Mouse (Mus musculus): ENCODE data around the gene Thrb.
"Not testable (repeated sequence)": the region's sequence is repeated elsewhere in the genome, so short reads cannot be mapped to it uniquely, and the experiment has no call there.

Thrb gene

DNA sequence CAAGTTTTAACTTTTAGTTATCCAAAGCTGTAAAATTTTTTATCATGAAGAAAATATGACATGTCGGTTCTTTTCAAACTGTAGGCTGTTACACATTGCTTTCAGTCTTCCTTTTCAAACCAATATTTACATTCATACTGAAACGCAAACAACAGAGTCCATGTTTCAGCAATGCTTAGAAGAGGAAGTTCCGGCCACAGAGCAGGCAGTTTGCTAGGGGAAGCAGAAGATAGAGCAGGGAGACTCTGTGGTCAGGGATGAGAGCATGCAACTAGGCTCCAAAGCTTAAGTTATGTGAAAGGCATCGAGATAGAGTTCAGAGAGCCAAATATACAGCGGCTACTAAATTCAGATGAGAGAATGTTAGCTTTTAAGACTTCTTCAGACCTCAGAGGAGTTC is 219.4 kb downstream of the Thrb start:
- no peak for DNase-seq (ENCODE audit: low spot score)

GRCm38 (mm10) chr14:17884884-17885283 is 224.8 kb downstream of the Thrb start:
- DNase-seq (ENCODE audit: low spot score) = no peak

DNA sequence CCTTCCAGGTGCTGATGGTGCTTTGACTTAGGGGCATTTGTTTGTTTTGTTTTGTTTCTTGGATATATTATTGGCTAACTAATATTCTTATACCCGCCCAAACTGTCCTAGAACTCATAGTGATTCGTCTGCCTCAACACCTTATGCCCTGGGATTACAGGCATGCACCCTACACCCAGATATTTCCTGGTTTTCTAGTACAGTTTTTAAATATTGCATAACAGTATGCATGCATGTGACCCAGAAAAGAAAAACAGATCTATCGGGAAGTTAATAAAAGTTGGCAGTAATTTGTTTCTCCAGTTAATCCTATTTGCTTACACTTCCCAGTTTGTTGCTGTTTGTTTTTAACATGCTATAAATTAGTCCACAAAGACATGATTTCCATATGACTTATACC is 225.3 kb downstream of the Thrb start:
- DNase-seq (ENCODE audit: low spot score) = no peak

GRCm38 (mm10) chr14:17894791-17895190 is 234.7 kb downstream of the Thrb start:
- DNase-seq (ENCODE audit: low spot score) = no peak

- DNase-seq (ENCODE audit: low spot score) = no peak
Measured at GRCm38 (mm10) chr14:17899733-17900413, 239.8 kb downstream of the Thrb start.

- no peak for DNase-seq (ENCODE audit: low spot score)
Measured at GRCm38 (mm10) chr14:17900414-17900795, 240.3 kb downstream of the Thrb start.

DNA sequence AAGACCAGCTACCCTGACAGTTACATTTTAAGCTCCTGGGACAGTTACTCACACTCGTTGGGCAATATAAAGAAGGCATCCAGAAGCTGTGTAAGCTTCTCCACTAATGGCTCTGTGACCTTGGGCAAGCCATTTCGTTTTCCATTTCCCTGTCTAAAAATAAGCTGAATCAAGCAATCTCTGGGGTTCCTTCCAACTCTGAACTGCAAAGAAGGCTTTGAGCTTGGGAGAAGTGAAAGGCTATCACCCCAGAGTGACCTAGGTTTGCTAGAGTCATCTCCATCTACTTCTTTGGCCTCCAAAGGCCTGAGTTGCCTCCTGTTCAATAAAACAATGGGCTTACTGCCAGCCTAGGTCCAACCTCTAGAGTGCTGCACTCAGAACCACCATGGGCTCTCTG is 242.4 kb downstream of the Thrb start:
- DNase-seq (ENCODE audit: low spot score) = no peak

DNA sequence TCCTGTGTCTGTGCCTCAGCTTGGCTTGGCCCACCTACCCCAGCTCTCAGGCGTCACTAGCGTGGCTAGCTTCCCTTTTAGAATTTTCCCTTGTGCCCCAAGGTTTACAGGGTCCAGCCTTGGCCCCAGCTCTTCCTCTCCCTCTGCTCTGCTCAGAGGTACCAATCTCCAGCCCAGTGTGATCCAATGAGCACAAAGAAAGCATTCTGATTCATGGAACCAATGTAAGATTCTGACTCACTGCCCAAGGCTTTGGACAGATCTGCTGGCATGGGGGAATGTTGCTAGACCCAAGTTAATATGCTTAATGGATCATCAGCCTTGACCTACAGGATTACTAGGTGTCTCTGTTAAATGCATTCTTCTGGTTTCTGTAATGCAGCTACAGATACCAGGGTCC is 243.1 kb downstream of the Thrb start:
- no peak for DNase-seq (ENCODE audit: low spot score)

DNA sequence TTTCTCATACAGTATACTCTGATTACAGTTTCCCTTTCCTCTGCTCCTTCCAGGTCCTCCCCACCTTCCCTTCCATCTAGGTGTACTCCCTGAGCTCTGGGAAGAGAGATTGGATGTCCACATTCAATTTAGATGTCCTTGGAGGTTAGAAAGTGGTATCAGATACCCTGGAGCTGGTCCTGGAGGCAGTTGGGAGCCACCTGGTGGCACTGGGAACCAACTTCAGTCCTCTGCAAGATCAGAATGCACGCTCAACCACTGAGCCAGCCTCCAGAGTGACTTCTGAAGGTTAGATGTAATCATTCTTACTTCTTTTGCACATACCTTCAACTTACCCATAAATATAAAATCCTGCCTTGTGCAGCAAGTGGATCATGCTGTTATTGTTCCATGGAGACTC is 244.5 kb downstream of the Thrb start:
- no peak for DNase-seq (ENCODE audit: low spot score)

GRCm38 (mm10) chr14:17905627-17906026 is 245.6 kb downstream of the Thrb start:
- DNase-seq (ENCODE audit: low spot score) = no peak

DNA sequence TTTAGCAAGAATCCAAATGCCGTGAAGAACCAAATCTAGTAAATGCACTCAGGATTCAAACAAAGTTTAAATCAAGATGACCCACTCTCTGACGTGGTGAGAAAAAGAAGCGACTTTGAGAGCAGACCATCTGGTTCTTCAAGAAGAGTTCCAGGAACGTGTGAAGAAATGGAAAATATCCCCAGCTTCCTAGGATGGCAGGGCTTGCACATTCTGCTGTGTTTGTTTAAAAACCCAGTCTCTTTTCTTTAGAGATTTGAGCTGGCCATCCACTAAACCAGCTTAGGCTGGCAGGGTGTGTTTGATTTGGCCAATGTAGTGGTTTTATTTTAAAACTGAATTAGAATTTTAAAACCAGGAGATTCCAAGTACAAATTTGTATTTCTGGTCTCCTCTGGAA is 246.9 kb downstream of the Thrb start:
- DNase-seq (ENCODE audit: low spot score) = no peak

DNA sequence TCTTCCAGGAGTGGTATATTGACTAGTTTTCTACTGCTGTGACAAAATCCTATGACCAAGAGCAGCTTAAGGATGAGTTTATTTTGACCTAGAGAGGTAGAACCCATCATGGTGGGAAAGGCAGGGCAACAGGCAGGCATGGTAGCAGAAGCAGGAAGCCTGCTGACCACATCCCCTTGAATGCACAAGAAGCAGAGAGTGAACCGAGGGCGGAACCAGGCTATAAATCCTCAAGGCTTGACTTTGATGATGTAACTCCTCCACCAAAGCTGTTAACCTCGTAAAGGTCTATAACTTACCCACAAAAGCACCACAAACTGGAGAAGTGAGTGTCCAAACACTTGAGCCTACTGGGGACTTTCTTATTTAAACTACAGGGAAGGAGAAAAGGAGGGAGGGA is 251.1 kb downstream of the Thrb start:
- DNase-seq (ENCODE audit: low spot score) = no peak

DNA sequence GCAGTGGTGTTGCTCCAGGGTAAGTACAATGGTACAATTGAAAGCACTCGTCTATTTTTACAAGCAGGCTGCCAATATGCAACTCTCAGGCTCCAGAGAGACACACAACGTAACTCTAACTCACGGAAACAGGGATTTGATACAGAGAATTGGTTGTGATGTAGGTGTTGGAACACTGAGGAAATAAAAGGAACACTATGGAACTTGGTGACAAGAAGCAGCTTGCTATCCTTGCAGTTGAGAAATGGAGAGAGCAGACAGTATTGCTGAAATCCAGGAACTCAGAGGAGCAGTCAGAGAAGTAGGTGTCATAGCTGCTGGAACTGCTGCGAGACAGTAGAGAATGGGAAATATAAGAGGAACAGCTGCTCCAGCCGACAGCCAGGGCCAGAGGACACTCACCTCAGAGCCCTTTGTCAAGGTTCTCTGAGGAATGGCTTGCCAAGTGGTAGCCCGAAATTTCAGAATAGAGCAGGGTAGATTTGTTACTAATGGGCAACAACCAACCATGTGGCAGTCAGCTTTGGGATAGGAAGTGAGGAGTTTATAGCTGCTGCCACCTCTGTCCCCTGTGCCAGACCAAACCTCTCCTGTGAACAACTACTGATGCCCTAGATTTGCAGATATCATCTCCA is 252.6 kb downstream of the Thrb start:
- no peak for DNase-seq (ENCODE audit: low spot score)

DNA sequence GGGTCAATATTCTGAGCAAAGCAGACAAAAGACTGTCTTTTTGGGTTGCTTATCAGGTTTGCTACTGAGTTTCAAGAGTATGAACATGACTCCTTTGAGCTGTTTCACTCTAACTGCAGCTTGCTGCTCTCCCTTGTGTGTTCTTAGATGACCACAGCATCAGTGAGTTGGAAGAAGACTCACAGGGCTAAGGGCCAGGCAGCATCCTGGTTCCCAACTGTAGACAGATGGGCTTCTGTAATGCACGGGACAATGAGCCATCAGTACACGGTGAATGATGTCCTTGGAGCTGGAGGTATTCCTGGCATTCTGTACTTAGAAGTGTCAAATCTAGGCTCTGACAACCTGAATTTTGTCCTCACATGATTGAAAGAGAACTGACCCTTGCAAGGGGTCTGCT is 255.5 kb downstream of the Thrb start:
- DNase-seq (ENCODE audit: low spot score) = no peak

DNA sequence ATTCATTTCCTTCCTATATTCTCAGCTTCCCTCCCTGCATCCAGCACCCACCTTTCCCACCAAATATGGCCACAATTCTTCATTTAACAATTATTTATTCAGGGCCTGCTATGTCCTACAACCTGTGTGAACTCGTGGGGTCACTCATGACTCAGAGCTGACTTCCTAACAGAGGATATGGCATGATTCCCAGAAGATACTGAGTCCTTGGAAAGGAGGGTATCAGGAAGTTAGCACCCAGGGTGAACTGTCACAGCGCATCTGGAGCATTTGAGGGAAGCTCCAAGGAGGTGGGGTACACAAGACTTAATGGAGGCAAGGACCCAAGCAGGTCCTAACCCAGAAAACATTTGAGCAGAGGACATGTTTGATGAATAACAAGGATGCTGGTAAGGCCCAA is 256.6 kb downstream of the Thrb start:
- no peak for DNase-seq (ENCODE audit: low spot score)

GRCm38 (mm10) chr14:17917124-17917763 is 257.2 kb downstream of the Thrb start:
- DNase-seq (ENCODE audit: low spot score) = no peak

DNA sequence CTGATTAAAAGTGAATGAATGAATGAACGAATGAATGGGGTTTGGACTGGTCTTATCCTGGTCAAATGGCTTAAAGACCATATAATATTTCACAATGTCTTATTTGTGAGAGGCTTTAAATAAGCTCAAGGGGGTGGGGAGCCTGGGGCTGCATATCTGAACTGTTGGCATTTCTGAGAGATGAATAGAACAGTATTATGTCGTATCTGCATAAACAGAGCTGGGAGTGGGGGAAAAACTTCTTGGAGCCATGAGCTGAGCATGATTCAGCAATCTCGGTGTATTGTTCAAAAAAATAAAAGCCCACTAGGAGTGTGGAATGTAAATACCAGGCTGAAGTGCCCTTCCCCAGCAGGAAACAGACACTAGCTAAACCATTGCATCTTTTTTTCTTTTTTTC is 257.8 kb downstream of the Thrb start:
- DNase-seq (ENCODE audit: low spot score) = no peak

GRCm38 (mm10) chr14:17922807-17923704 is 263.0 kb downstream of the Thrb start:
- no peak for DNase-seq (ENCODE audit: low spot score)

- DNase-seq (ENCODE audit: low spot score) = peak; percentile 7
Measured at GRCm38 (mm10) chr14:17927469-17927868, 267.4 kb downstream of the Thrb start.

DNA sequence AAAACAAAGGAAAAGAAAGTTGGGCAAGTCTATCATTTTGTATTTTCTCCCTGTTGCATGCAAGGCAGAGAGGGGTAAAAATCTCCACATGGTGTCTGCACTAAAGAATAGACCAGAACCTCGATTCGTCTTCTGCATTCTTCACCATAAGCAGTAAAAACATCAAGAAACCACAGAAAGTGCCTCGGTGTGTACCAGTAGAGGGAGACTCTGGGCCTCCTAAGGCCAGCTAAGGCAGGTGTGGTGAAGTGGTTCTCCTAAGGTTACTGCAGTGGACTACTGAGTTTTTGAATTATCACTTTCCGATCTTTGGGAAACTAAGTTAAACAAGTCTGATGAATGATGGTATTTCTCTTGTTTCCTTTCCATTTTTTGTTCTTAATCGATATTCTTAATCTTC is 269.5 kb downstream of the Thrb start:
- DNase-seq (ENCODE audit: low spot score) = no peak

- DNase-seq (ENCODE audit: low spot score) = no peak
Measured at GRCm38 (mm10) chr14:17933475-17933874, 273.4 kb downstream of the Thrb start.

DNA sequence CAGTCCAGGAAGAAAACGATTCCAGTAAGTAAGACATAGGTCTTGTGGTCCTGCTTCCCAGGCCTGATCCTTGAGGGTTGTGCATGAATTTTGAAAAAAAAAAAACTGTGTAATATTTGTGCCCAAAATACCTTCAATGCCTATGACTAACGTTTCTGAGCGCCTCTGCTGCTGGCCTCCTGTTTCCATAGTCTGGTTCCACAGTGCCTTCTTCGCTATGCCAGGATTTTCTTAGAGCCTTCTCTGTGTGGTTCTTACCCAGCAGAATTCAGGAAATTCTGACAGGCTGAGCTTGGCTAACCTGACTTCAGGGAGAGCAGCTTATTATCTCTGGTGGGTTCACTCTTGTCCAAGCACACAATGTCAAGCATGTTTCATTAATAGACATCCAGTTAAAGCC is 274.7 kb downstream of the Thrb start:
- not testable (repeated sequence) for DNase-seq (ENCODE audit: low spot score)

DNA sequence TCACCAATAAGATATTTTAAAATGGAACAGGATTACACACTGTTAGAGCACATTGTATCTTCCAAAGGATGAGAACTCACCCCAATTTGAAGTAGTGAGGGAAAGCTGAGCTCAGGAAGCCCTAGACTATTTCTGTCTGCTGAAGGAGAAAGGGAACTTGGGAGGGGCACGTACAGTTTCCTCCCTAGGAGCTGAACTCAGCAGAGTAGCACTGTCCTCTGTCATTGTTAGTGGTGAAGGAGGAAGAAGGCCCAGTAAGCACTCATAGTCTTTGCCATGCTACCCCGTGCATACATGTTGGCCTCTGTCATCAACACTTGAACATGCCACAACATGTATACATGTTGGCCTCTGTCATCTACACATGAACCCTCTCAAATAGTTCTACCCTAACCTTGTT is 294.0 kb downstream of the Thrb start:
- DNase-seq (ENCODE audit: low spot score) = no peak
